Mouse (Mus musculus) neural tube, embryonic 11.5 days (tissue): ENCODE measurements around the gene Slain2. TPM values are rescaled to one million over a fixed set of nuclear protein-coding genes. Genes with fewer than 3 reads are reported as not detected.
"Not testable (repeated sequence)": the region's sequence is repeated elsewhere in the genome, so short reads cannot be mapped to it uniquely, and the experiment has no call there.

Experiments
- ATAC-seq: fragments of 200-750 bp; cut with Nextera tagmentation; 2 replicates; pipeline ENCODE4 v1.8.0; 2017; ENCODE audit warnings: moderate number of reproducible peaks, mild to moderate bottlenecking, moderate TSS enrichment, moderate library complexity; ENCODE audit not compliant: insufficient read depth, low FRiP score, low TSS enrichment
- DNase-seq: peaks from one replicate; pipeline ENCODE4 v3.0.0-alpha.2; 2015; ENCODE audit warnings: low spot score
- H3K27ac ChIP-seq: fragments of 300-500 bp; sonication (generic); 2 replicates; pipeline ENCODE4 v1.5.1; 2014; ENCODE audit warnings: low read depth, mild to moderate bottlenecking, low read length
- H3K27me3 ChIP-seq: fragments of 300-500 bp; sonication (generic); 2 replicates; pipeline ENCODE4 v1.6.1; 2014; ENCODE audit warnings: mild to moderate bottlenecking, low read length, mixed read lengths; ENCODE audit not compliant: control insufficient read depth, insufficient read depth
- H3K36me3 ChIP-seq: fragments of 300-500 bp; sonication (generic); 2 replicates; pipeline ENCODE4 v1.6.1; 2014; ENCODE audit warnings: mild to moderate bottlenecking, low read length, moderate library complexity, mixed read lengths; ENCODE audit not compliant: control insufficient read depth, insufficient read depth
- H3K4me1 ChIP-seq: fragments of 300-500 bp; sonication (generic); 2 replicates; pipeline ENCODE4 v1.6.1; 2014; ENCODE audit warnings: low read length, mixed read lengths; ENCODE audit not compliant: control insufficient read depth, insufficient read depth
- H3K4me2 ChIP-seq: fragments of 300-500 bp; sonication (generic); 2 replicates; pipeline ENCODE4 v1.6.1; 2014; ENCODE audit warnings: low read depth, mild to moderate bottlenecking, moderate library complexity
- H3K4me3 ChIP-seq: fragments of 300-500 bp; sonication (generic); 2 replicates; pipeline ENCODE4 v1.5.1; 2014; ENCODE audit warnings: low read depth, low read length
- H3K9ac ChIP-seq: fragments of 300-500 bp; sonication (generic); 2 replicates; pipeline ENCODE4 v1.6.1; 2014; ENCODE audit warnings: mild to moderate bottlenecking, low read length
- H3K9me3 ChIP-seq: fragments of 300-500 bp; sonication (generic); 2 replicates; pipeline ENCODE4 v1.6.1; 2016; ENCODE audit warnings: low read length; ENCODE audit not compliant: control insufficient read depth
- WGBS: fragments of 180-500 bp; shearing (Covaris S2); extraction: QIAGEN DNeasy Blood & Tissue Kit; methylation state at CpG from one replicate; pipeline ENCODE4 v1.1.7; 2014; 5-methylcytosine and 5-hydroxymethylcytosine counted together
- polyA plus RNA-seq: library from polyadenylated mRNA; unstranded; fragments of >200 nt; fragmentation: Nextera tagmentation; extraction: Ambion mirVana; gene quantifications from 2 replicates; pipeline ENCODE4 v1.2.1, GENCODE M21; 2014

Slain2 gene
- polyA plus RNA-seq, 1 experiment from 2014 or later = 30.6 TPM

- H3K27me3 ChIP-seq = no peaks in the 10 kb centered on the region
- ATAC-seq (no peak), DNase-seq (no peak)
- H3K9me3 ChIP-seq = no peaks in the 10 kb centered on the region
- 90% methylated on average over 7 of the region's 7 CpGs for WGBS
- H3K36me3 ChIP-seq = no peaks in the 10 kb centered on the region
- H3K27ac ChIP-seq = no peak overlapping the region
- no peaks in the 10 kb centered on the region for H3K4me1 ChIP-seq
- H3K4me2 ChIP-seq = no peak overlapping the region
- no peak overlapping the region for H3K9ac ChIP-seq
- H3K4me3 ChIP-seq = no peak overlapping the region
Measured at GRCm38 (mm10) chr5:72987786-72988185, 73.7 kb downstream of the Slain2 start.

GRCm38 (mm10) chr5:72989756-72990155 is 75.7 kb downstream of the Slain2 start:
- Histone ChIP-seq H3K36me3 (no peaks in the 10 kb centered on the region), H3K4me3 (no peak overlapping the region), H3K27me3 (no peaks in the 10 kb centered on the region), H3K27ac (no peak overlapping the region), H3K9me3 (no peaks in the 10 kb centered on the region), H3K4me1 (peaks cover 5% of the 10 kb centered on the region; the same call in 1 of the 2 replicates), H3K4me2 (no peak overlapping the region), H3K9ac (no peak overlapping the region)
- ATAC-seq (no peak), DNase-seq (no peak)
- 84% methylated on average over 8 of the region's 8 CpGs for WGBS

GRCm38 (mm10) chr5:72992474-72992873 is 78.4 kb downstream of the Slain2 start:
- no peaks in the 10 kb centered on the region for H3K9me3 ChIP-seq
- DNase-seq = no peak
- peaks cover 8% of the 10 kb centered on the region; the same call in 1 of the 2 replicates for H3K4me1 ChIP-seq
- H3K27ac ChIP-seq = no peak overlapping the region
- 88% methylated on average over 1 of the region's 1 CpGs for WGBS
- no peak for ATAC-seq
- no peak overlapping the region for H3K4me2 ChIP-seq
- H3K36me3 ChIP-seq = no peaks in the 10 kb centered on the region
- H3K27me3 ChIP-seq = no peaks in the 10 kb centered on the region
- H3K4me3 ChIP-seq = no peak overlapping the region
- H3K9ac ChIP-seq = no peak overlapping the region

GRCm38 (mm10) chr5:72994424-72994823 is 80.3 kb downstream of the Slain2 start:
- ATAC-seq = no peak
- no peaks in the 10 kb centered on the region for H3K9me3 ChIP-seq
- no peak overlapping the region for H3K27ac ChIP-seq
- no peaks in the 10 kb centered on the region for H3K36me3 ChIP-seq
- H3K27me3 ChIP-seq = no peaks in the 10 kb centered on the region
- 33% methylated on average over 8 of the region's 8 CpGs for WGBS
- no peak for DNase-seq
- no peak overlapping the region for H3K4me3 ChIP-seq
- H3K4me2 ChIP-seq = no peak overlapping the region
- no peak overlapping the region for H3K9ac ChIP-seq
- peaks cover 8% of the 10 kb centered on the region; the same call in 1 of the 2 replicates for H3K4me1 ChIP-seq

GRCm38 (mm10) chr5:72994928-72995327 is 80.8 kb downstream of the Slain2 start:
- no peaks in the 10 kb centered on the region for H3K36me3 ChIP-seq
- H3K9me3 ChIP-seq = no peaks in the 10 kb centered on the region
- no peak overlapping the region for H3K9ac ChIP-seq
- 70% methylated on average over 2 of the region's 2 CpGs for WGBS
- ATAC-seq (no peak), DNase-seq (no peak)
- no peaks in the 10 kb centered on the region for H3K27me3 ChIP-seq
- H3K4me3 ChIP-seq = no peak overlapping the region
- no peak overlapping the region for H3K4me2 ChIP-seq
- H3K27ac ChIP-seq = no peak overlapping the region
- peaks cover 8% of the 10 kb centered on the region; the same call in 1 of the 2 replicates for H3K4me1 ChIP-seq

GRCm38 (mm10) chr5:72995379-72995778 is 81.3 kb downstream of the Slain2 start:
- whole genome bisulfite sequencing = 36% methylated on average over 10 of the region's 10 CpGs
- peaks cover 8% of the 10 kb centered on the region; the same call in 1 of the 2 replicates for H3K4me1 ChIP-seq
- H3K27me3 ChIP-seq = no peaks in the 10 kb centered on the region
- no peak overlapping the region for H3K4me3 ChIP-seq
- no peak overlapping the region for H3K9ac ChIP-seq
- no peak for ATAC-seq
- DNase-seq = no peak
- no peak overlapping the region for H3K4me2 ChIP-seq
- no peaks in the 10 kb centered on the region for H3K36me3 ChIP-seq
- 0 out of 2 replicates have a peak overlapping the region, but pooled peaks have one; percentile 8 for H3K27ac ChIP-seq
- no peaks in the 10 kb centered on the region for H3K9me3 ChIP-seq

- H3K4me2 ChIP-seq, H3K9me3 ChIP-seq, H3K27ac ChIP-seq, DNase-seq, H3K27me3 ChIP-seq, ATAC-seq, H3K36me3 ChIP-seq, H3K4me3 ChIP-seq, H3K4me1 ChIP-seq, H3K9ac ChIP-seq: not testable (repeated sequence)
- 88% methylated on average over 1 of the region's 1 CpGs for WGBS
Measured at GRCm38 (mm10) chr5:72998546-72998945, 84.4 kb downstream of the Slain2 start.

GRCm38 (mm10) chr5:73004046-73004445 is 89.9 kb downstream of the Slain2 start:
- DNase-seq = no peak
- no peak for ATAC-seq

GRCm38 (mm10) chr5:73006784-73007581 is 92.9 kb downstream of the Slain2 start, which contains the start of gene Slc10a4:
TSS of gene Slc10a4 (plus strand) at chr5:73006883.
- DNase-seq (peak; percentile 64), ATAC-seq (peak; percentile 94)
- Histone ChIP-seq H3K9ac (peak within 1 kb of the TSS; percentile 53; the same call in 1 of the 2 replicates), H3K4me3 (peak within 1 kb of the TSS; percentile 43), H3K9me3 (no peaks in the 10 kb centered on the region), H3K4me1 (no peaks in the 10 kb centered on the region), H3K27me3 (peaks cover 10% of the 10 kb centered on the region), H3K4me2 (peak within 1 kb of the TSS; percentile 57), H3K36me3 (no peaks in the 10 kb centered on the region), H3K27ac (no peak within 1 kb of the TSS)
- WGBS = 11% methylated on average over 52 of the region's 65 CpGs

More at GRCm38 (mm10) chr5:73004046-73004445, 89.9 kb downstream of the Slain2 start:
- no peak overlapping the region for H3K4me3 ChIP-seq
- H3K27ac ChIP-seq = no peak overlapping the region
- H3K27me3 ChIP-seq = peaks cover 10% of the 10 kb centered on the region
- WGBS = 87% methylated on average over 5 of the region's 5 CpGs
- H3K4me1 ChIP-seq = no peaks in the 10 kb centered on the region
- H3K4me2 ChIP-seq = no peak overlapping the region
- H3K36me3 ChIP-seq = no peaks in the 10 kb centered on the region
- no peaks in the 10 kb centered on the region for H3K9me3 ChIP-seq
- no peak overlapping the region for H3K9ac ChIP-seq
